1 mouse cellular context compared by ENCODE assay signal in genomic region chr6:49322056-49322455, GRCm38 (mm10).
TF ChIP-seq lines count a peak whose summit lies in the region.

No protein-coding gene starts in this region.

TF ChIP-seq in MEL, 35 proteins besides CTCF, POLR2A, EP300 and RAD21 (continued from another document):
- TF ChIP-seq BHLHE40 (IDR thresholded peaks at IDR 0.05; ENCODE audit: borderline replicate concordance, low read depth, low read length) (no peak), TAL1 (IDR thresholded peaks at IDR 0.05; ENCODE audit: low read length) (no peak)
